Mouse (Mus musculus): ENCODE results near the gene Lbx1. TPM values are rescaled to one million over a fixed set of nuclear protein-coding genes. Genes with fewer than 3 reads are reported as not detected.

The Lbx1 gene
- polyA plus RNA-seq, 1 experiment from 2014 or later = not detected

GRCm38 (mm10) chr19:45194651-45195050 lies 41.0 kb downstream of the Lbx1 start:
- H3K27me3 ChIP-seq (ENCODE audit: control insufficient read depth, insufficient read depth, low read length) = no peaks in the 10 kb centered on the region
- no peak for ATAC-seq (ENCODE audit: insufficient number of reproducible peaks, insufficient read depth, low FRiP score, low read depth)
- WGBS = 26% methylated on average over 4 of the region's 4 CpGs
- H3K27ac ChIP-seq (replicated peaks in 1 of 2; ENCODE audit: control insufficient read depth in 1 of 2, insufficient read depth in 1 of 2, low read depth in 2 of 2, low read length in 2 of 2) = no peak overlapping the region
- no peaks in the 10 kb centered on the region for H3K36me3 ChIP-seq (ENCODE audit: control insufficient read depth, insufficient read depth, low read length)
- H3K4me2 ChIP-seq (ENCODE audit: low read length) = no peak overlapping the region
- peaks cover 12% of the 10 kb centered on the region for H3K9me3 ChIP-seq (ENCODE audit: control insufficient read depth, low read length)
- H3K4me3 ChIP-seq (ENCODE audit: control insufficient read depth in 1 of 2, insufficient read depth in 1 of 2, low read depth in 1 of 2, low read length in 2 of 2) = no peak overlapping the region
- no peaks in the 10 kb centered on the region for H3K4me1 ChIP-seq (ENCODE audit: control insufficient read depth in 2 of 2, insufficient read depth in 2 of 2, low read length in 2 of 2)
- no peak overlapping the region for H3K9ac ChIP-seq (ENCODE audit: low read length)

Other genes with a start within 250 kb of the Lbx1 start
- gene Sema4g, start 246.7 kb downstream of the Lbx1 start, polyA plus RNA-seq (2014; fragmentation: Nextera tagmentation; extraction: Ambion mirVana) = 0.80 and 0.92 TPM in 2 replicates
- 14.2 and 14.6 TPM in 2 replicates for gene Twnk, start 230.1 kb downstream of the Lbx1 start, polyA plus RNA-seq (2014; fragmentation: Nextera tagmentation; extraction: Ambion mirVana)
- 62.0 and 65.5 TPM in 2 replicates for gene Mrpl43, start 229.4 kb downstream of the Lbx1 start, polyA plus RNA-seq (2014; fragmentation: Nextera tagmentation; extraction: Ambion mirVana)
- 39.5 and 42.2 TPM in 2 replicates for gene Lzts2, start 221.4 kb downstream of the Lbx1 start, polyA plus RNA-seq (2014; fragmentation: Nextera tagmentation; extraction: Ambion mirVana)
- 0.11 and 0.19 TPM in 2 replicates for gene Pdzd7, start 190.1 kb downstream of the Lbx1 start, polyA plus RNA-seq (2014; fragmentation: Nextera tagmentation; extraction: Ambion mirVana)
- gene Sfxn3, start 188.3 kb downstream of the Lbx1 start, polyA plus RNA-seq (2014; fragmentation: Nextera tagmentation; extraction: Ambion mirVana) = 17.6 and 18.2 TPM in 2 replicates
- gene Kazald1, start 160.6 kb downstream of the Lbx1 start, polyA plus RNA-seq (2014; fragmentation: Nextera tagmentation; extraction: Ambion mirVana) = 8.0 and 11.5 TPM in 2 replicates
- gene Tlx1, start 85.1 kb downstream of the Lbx1 start, polyA plus RNA-seq (2014; fragmentation: Nextera tagmentation; extraction: Ambion mirVana) = 0.22 TPM in 1 of 2 replicates, not detected in the other
- gene Btrc, start 127.9 kb upstream of the Lbx1 start, polyA plus RNA-seq (2014; fragmentation: Nextera tagmentation; extraction: Ambion mirVana) = 36.4 and 37.4 TPM in 2 replicates

Measured in heart, embryonic 14.5 days (tissue).